Mouse (Mus musculus) midbrain, embryonic 11.5 days (tissue): ENCODE results near the gene Rab6a. TPM values are rescaled to one million over a fixed set of nuclear protein-coding genes. Genes with fewer than 3 reads are reported as not detected.

Source experiments
- ATAC-seq: fragments of 200-750 bp; cut with Nextera tagmentation; 2 replicates; pipeline ENCODE4 v1.8.0; 2017; ENCODE audit warnings: moderate TSS enrichment, moderate library complexity; ENCODE audit not compliant: low FRiP score
- DNase-seq: peaks from one replicate; pipeline ENCODE4 v3.0.0; 2015; ENCODE audit warnings: low spot score; ENCODE audit errors: missing footprints
- H3K27ac ChIP-seq: fragments of 300-500 bp; sonication (generic); 2 replicates; pipeline ENCODE4 v1.5.1; 2014; ENCODE audit warnings: low read depth, low read length
- H3K27me3 ChIP-seq: fragments of 300-500 bp; sonication (generic); 2 replicates; pipeline ENCODE4 v1.6.1; 2014; ENCODE audit warnings: mild to moderate bottlenecking, low read length, moderate library complexity, mixed read lengths; ENCODE audit not compliant: control insufficient read depth, insufficient read depth
- H3K36me3 ChIP-seq: fragments of 300-500 bp; sonication (generic); 2 replicates; pipeline ENCODE4 v1.6.1; 2014; ENCODE audit warnings: mild to moderate bottlenecking, low read length, moderate library complexity, mixed read lengths; ENCODE audit not compliant: control insufficient read depth, insufficient read depth
- H3K4me1 ChIP-seq: fragments of 300-500 bp; sonication (generic); 2 replicates; pipeline ENCODE4 v1.6.1; 2014; ENCODE audit warnings: low read length; ENCODE audit not compliant: control insufficient read depth, insufficient read depth
- H3K4me2 ChIP-seq: fragments of 300-500 bp; sonication (generic); 2 replicates; pipeline ENCODE4 v1.6.1; 2014; ENCODE audit warnings: mild to moderate bottlenecking, moderate library complexity
- H3K4me3 ChIP-seq: fragments of 300-500 bp; sonication (generic); 2 replicates; pipeline ENCODE4 v1.5.1; 2014; ENCODE audit warnings: low read depth, low read length
- H3K9ac ChIP-seq: fragments of 300-500 bp; sonication (generic); 2 replicates; pipeline ENCODE4 v1.6.1; 2014; ENCODE audit warnings: low read length
- H3K9me3 ChIP-seq: fragments of 300-500 bp; sonication (generic); 2 replicates; pipeline ENCODE4 v1.6.1; 2016; ENCODE audit warnings: low read length; ENCODE audit not compliant: control insufficient read depth
- WGBS: fragments of 180-500 bp; shearing (Covaris S2); extraction: QIAGEN DNeasy Blood & Tissue Kit; methylation state at CpG from one replicate; pipeline ENCODE4 v1.1.7; 2014; 5-methylcytosine and 5-hydroxymethylcytosine counted together
- polyA plus RNA-seq: library from polyadenylated mRNA; unstranded; fragments of >200 nt; fragmentation: Nextera tagmentation; extraction: Ambion mirVana; gene quantifications from 2 replicates; pipeline ENCODE4 v1.2.1, GENCODE M21; 2014

Rab6a gene
- polyA plus RNA-seq, 1 experiment from 2014 or later: 180 TPM

DNA sequence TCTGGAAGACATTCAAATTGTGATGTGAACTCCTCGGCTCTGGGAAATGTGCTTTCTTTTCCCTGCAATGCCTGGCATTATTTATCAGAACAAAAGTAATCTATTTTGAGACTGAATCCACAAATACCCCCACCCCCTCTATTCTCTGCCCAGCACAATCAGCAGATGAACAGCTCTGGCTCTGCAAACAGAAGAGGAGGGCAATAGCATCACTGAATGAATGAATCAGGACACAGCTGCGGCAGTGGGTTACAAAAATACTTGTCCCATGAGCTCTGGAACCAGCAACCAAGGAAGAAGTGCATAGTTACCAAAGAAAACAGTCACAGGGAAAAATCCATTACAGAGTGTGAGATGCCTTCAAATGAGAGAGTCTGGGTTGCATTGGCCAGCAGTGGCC, 28.4 kb upstream of the Rab6a start:
- Histone ChIP-seq H3K27ac (no peak overlapping the region), H3K9ac (no peak overlapping the region), H3K9me3 (no peaks in the 10 kb centered on the region), H3K4me1 (peaks cover 8% of the 10 kb centered on the region; the same call in 1 of the 2 replicates), H3K4me2 (no peak overlapping the region), H3K27me3 (no peaks in the 10 kb centered on the region), H3K4me3 (no peak overlapping the region), H3K36me3 (no peaks in the 10 kb centered on the region)
- DNase-seq (no peak), ATAC-seq (no peak)
- 70% methylated on average over 2 of the region's 2 CpGs for WGBS

DNA sequence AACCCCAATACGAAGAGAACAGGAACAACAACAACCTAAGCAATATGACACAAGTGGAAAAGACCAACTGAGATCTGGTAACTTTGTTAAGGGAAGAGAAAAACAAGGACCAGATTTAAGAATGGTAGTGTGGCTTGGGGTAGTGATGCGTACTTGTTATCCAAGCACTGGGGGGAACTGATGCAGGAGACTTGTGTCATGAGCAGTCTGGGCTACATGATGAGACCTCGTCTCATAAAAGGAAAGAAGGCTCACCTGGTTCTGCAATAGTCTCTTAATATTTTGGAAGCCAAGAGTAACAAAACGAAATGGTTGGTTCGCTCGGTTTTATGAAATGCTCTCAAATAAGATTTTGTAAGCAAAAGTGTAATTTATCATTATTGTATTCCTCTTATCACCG, 25.0 kb upstream of the Rab6a start:
- Histone ChIP-seq H3K4me3 (peak overlapping the region; percentile 52), H3K36me3 (no peaks in the 10 kb centered on the region), H3K4me2 (peak overlapping the region; percentile 61), H3K9me3 (no peaks in the 10 kb centered on the region), H3K27me3 (no peaks in the 10 kb centered on the region), H3K4me1 (peaks cover 8% of the 10 kb centered on the region; the same call in 1 of the 2 replicates), H3K27ac (no peak overlapping the region), H3K9ac (peak overlapping the region; percentile 88)
- no peak for ATAC-seq
- 42% methylated on average over 7 of the region's 7 CpGs for WGBS
- DNase-seq: no peak

DNA sequence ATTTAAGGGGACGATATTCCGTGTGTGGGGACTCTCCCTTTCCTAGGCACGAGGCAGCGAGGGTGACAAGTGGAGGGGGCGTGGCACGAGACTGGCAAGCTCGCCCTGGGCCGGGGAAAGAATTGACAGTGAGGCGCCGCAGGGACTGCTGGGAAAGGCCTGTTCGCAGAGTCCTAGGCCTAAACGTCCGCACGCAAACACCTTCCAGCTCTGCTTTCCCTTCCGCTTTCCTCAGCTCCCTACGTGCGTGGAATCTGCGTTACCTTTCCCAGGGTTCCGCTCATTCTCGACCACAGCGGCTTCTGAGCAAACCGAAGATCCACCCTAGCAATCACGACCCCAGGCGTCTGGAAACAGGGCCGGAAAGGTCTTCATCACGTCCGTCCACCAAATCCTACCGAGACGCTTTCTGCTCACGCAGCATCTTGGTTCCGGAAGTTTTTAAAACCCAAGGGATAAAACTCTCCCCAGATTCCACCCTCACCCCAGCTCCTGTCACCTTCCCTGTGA, 24.4 kb upstream of the Rab6a start:
- under 1% methylated on average over 31 of the region's 31 CpGs for WGBS

DNA sequence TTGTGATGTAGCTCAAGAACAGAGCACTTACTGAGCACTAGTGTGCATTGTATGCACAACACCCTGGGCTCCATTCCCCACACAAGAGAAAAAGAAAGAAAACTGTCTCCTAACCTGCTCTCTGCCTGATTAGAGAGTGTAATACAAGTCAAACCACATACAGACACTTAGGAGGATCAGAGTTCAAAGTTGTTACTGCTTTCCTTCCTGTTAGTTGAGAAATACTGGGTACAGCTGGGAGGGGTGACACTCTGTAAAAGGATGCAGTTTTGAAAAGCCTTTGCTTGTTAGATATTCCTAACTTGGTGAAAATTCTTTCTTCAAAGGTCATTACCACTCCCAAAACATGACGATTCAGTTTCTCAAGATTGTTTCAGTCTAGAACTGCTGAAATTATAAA, 17.4 kb upstream of the Rab6a start:
- no peak for ATAC-seq
- Histone ChIP-seq H3K9me3 (no peaks in the 10 kb centered on the region), H3K4me2 (no peak overlapping the region), H3K4me1 (no peaks in the 10 kb centered on the region), H3K27ac (no peak overlapping the region), H3K9ac (no peak overlapping the region), H3K36me3 (no peaks in the 10 kb centered on the region), H3K27me3 (no peaks in the 10 kb centered on the region), H3K4me3 (no peak overlapping the region)
- WGBS: 71% methylated on average over 1 of the region's 1 CpGs
- no peak for DNase-seq

More for the DNA sequence above, 24.4 kb upstream of the Rab6a start:
- no peaks in the 10 kb centered on the region for H3K9me3 ChIP-seq
- H3K36me3 ChIP-seq: no peaks in the 10 kb centered on the region
- no peaks in the 10 kb centered on the region for H3K27me3 ChIP-seq
- peak overlapping the region; percentile 61 for H3K4me2 ChIP-seq
- H3K9ac ChIP-seq: peak overlapping the region; percentile 88
- DNase-seq: peak; percentile 99
- H3K4me3 ChIP-seq: peak overlapping the region; percentile 52
- peaks cover 8% of the 10 kb centered on the region; the same call in 1 of the 2 replicates for H3K4me1 ChIP-seq
- peak; percentile 90 for ATAC-seq
- H3K27ac ChIP-seq: peak overlapping the region; percentile 82

DNA sequence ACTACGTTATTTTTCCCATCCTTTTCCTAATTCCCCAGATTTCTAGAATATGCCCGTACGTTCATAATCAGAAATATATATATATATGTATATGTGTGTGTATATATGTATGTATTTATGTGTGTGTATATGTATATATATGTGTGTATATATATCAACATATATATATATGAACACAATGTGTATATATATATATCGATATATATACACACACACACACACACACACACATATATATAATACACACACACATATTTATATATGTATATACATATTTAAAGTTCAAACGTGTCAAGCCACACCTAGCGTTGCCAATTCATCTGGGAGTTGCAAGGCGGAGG, 16.7 kb upstream of the Rab6a start:
- Histone ChIP-seq H3K4me2 (peak overlapping the region; percentile 46), H3K27me3 (no peaks in the 10 kb centered on the region), H3K36me3 (no peaks in the 10 kb centered on the region), H3K4me3 (peak overlapping the region; percentile 43), H3K4me1 (no peaks in the 10 kb centered on the region), H3K9ac (peak overlapping the region; percentile 66), H3K9me3 (no peaks in the 10 kb centered on the region), H3K27ac (peak overlapping the region; percentile 50; the same call in 1 of the 2 replicates)
- DNase-seq (no peak), ATAC-seq (no peak)
- 49% methylated on average over 7 of the region's 7 CpGs for WGBS

DNA sequence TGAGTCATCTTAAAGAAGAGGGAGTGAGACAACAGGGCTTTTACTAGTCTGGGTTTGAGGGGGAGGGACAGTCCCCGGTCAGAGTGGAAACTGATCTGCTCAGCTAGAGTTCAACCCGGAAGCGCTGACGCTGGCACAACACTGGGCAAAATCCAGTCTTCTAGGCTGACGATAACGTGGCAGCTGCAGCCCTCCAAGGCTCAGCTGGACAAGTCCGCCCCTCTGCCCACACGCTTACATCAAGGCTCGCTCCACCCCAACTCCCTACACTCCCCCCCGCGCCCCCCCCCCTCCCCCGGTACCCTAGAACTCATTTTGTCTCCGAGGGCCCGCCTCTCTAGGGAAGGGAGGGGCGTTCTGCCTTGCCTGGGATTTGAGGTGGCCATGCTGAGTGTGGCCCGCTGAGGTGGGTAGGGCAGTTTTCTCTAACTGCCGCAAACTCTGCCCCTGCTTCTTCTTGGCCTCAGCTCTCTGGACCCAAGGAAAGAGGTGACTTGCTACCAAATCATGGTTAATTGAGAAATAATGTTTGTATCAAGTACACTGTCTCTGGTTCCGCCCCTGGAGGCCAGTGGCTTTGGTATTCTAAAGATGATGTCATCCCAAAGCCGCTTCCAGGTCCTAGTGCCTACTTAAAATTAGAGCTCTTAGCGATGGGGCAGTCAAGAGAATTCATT, 16.2 kb upstream of the Rab6a start:
- no peaks in the 10 kb centered on the region for H3K27me3 ChIP-seq
- peak overlapping the region; percentile 66 for H3K9ac ChIP-seq
- WGBS: under 1% methylated on average over 20 of the region's 20 CpGs
- H3K27ac ChIP-seq: peak overlapping the region; percentile 50; the same call in 1 of the 2 replicates
- peak; percentile 96 for DNase-seq
- H3K4me1 ChIP-seq: no peaks in the 10 kb centered on the region
- H3K9me3 ChIP-seq: no peaks in the 10 kb centered on the region
- no peaks in the 10 kb centered on the region for H3K36me3 ChIP-seq
- peak overlapping the region; percentile 43 for H3K4me3 ChIP-seq
- ATAC-seq: peak; percentile 96
- H3K4me2 ChIP-seq: peak overlapping the region; percentile 46

DNA sequence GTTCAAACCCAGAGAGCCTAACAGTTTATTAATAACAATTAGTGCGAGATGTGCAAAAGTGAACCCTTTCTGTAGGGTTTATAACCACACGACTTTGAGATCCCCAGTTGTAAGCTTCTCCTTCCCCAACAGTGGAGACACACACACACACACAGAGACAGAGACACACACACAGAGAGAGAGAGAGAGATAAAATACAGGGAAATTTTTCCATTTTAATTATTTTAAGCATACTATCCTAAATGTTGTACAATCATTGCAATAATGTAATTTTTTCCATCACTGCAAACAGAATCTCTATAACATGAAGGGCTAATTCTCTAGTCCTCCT, 15.7 kb upstream of the Rab6a start:
- no peaks in the 10 kb centered on the region for H3K27me3 ChIP-seq
- H3K9me3 ChIP-seq: no peaks in the 10 kb centered on the region
- H3K4me1 ChIP-seq: no peaks in the 10 kb centered on the region
- H3K9ac ChIP-seq: peak overlapping the region; percentile 66
- H3K4me2 ChIP-seq: peak overlapping the region; percentile 46
- ATAC-seq: no peak; the same call in 1 of the 2 replicates
- no peaks in the 10 kb centered on the region for H3K36me3 ChIP-seq
- no peak for DNase-seq
- H3K4me3 ChIP-seq: peak overlapping the region; percentile 43
- no peak overlapping the region for H3K27ac ChIP-seq
- 8% methylated on average over 2 of the region's 2 CpGs for WGBS

DNA sequence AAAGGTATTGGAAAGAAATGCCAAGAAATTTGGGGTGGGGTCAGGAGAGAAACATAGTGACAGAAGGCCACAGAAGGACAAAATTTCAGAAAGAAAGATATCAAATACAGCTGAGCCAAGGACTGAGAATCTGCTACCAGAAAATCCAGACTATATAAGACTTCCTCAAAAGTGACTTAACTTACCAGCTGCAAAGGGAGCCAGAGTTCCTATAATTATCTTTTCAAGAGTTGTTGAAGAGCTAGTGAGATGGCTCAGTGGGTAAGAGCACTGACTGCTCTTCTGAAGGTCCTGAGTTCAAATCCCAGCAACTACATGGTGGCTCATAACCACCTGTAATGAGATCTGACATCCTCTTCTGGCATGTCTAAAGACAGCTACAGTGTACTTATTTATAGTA, 13.9 kb upstream of the Rab6a start:
- H3K4me2 ChIP-seq: no peak overlapping the region

DNA sequence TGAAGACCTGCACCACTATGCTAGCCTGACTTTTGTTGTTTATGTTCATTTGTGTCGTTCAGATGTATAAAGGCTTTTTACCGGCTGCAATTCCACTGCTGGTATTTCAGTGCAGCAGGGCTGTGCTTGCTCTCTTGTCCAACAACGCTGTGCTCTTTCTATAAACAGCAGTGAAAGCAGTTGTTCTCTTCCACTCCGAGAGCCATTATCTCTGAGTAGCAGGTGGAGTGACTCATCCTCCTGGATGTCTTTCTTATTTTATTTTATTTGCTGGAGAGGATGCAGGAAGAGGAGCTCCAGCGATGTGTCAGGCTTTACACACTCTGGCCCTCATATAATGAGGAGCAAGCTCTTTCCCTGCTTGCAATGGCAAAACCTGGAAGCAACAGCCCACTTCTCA, 7.0 kb upstream of the Rab6a start:
- 81% methylated on average over 5 of the region's 5 CpGs for WGBS
- no peak for ATAC-seq
- Histone ChIP-seq H3K4me3 (no peak overlapping the region), H3K9ac (no peak overlapping the region), H3K36me3 (no peaks in the 10 kb centered on the region), H3K27me3 (no peaks in the 10 kb centered on the region), H3K9me3 (no peaks in the 10 kb centered on the region), H3K4me2 (no peak overlapping the region), H3K27ac (no peak overlapping the region), H3K4me1 (no peaks in the 10 kb centered on the region)
- no peak for DNase-seq

More for the DNA sequence above, 13.9 kb upstream of the Rab6a start:
- ATAC-seq: no peak
- H3K27ac ChIP-seq: no peak overlapping the region
- H3K36me3 ChIP-seq: no peaks in the 10 kb centered on the region
- no peak overlapping the region for H3K9ac ChIP-seq
- H3K4me3 ChIP-seq: no peak overlapping the region
- no peaks in the 10 kb centered on the region for H3K9me3 ChIP-seq
- no peaks in the 10 kb centered on the region for H3K4me1 ChIP-seq
- H3K27me3 ChIP-seq: no peaks in the 10 kb centered on the region
- DNase-seq: no peak
